Mouse (Mus musculus) lung, postnatal 0 days (tissue): ENCODE measurements at regions not wholly inside any gene's neighbourhood (a gene's known extent, or its start where the extent isn't known, plus 50 kb on each side); places are given as distances from the start of the nearest gene placed in this dataset.

Experiments
- ATAC-seq: fragments of 200-750 bp; cut with Nextera tagmentation; 2 replicates; pipeline ENCODE4 v1.8.0; 2017; ENCODE audit warnings: moderate library complexity
- DNase-seq: peaks from one replicate; pipeline ENCODE4 v3.0.0-alpha.2; 2016; ENCODE audit warnings: low spot score
- H3K27ac ChIP-seq: fragments of 300-500 bp; sonication (generic); 2 replicates; pipeline ENCODE4 v1.5.1; 2014; ENCODE audit warnings: antibody characterized with exemption, mild to moderate bottlenecking, low read length, mixed read lengths
- H3K27me3 ChIP-seq: fragments of 300-500 bp; sonication (generic); replicated peaks from 2 replicates; pipeline ENCODE4 v1.6.1; 2014; ENCODE audit warnings: low read length, mixed read lengths; ENCODE audit not compliant: insufficient read depth
- H3K36me3 ChIP-seq: fragments of 300-500 bp; sonication (generic); 2 replicates; pipeline ENCODE4 v1.6.1; 2014; ENCODE audit warnings: low read length, mixed read lengths; ENCODE audit not compliant: insufficient read depth
- H3K4me1 ChIP-seq: fragments of 300-500 bp; sonication (generic); 2 replicates; pipeline ENCODE4 v1.6.1; 2014; ENCODE audit warnings: antibody characterized with exemption, low read depth, low read length, mixed read lengths; ENCODE audit not compliant: insufficient read depth
- H3K4me2 ChIP-seq: fragments of 300-500 bp; sonication (generic); replicated peaks from 2 replicates; pipeline ENCODE4 v1.6.1; 2014; ENCODE audit warnings: low read depth, mild to moderate bottlenecking, low read length, moderate library complexity, mixed read lengths
- H3K4me3 ChIP-seq: fragments of 300-500 bp; sonication (generic); 2 replicates; pipeline ENCODE4 v1.5.1; 2014; ENCODE audit warnings: low read depth, low read length
- H3K9ac ChIP-seq: fragments of 300-500 bp; sonication (generic); replicated peaks from 2 replicates; pipeline ENCODE4 v1.6.1; 2014; ENCODE audit warnings: low read depth, mild to moderate bottlenecking
- H3K9me3 ChIP-seq: fragments of 300-500 bp; sonication (generic); 2 replicates; pipeline ENCODE4 v1.6.1; 2016; ENCODE audit warnings: low read length, mixed read lengths
- CTCF ChIP-seq: IDR thresholded peaks from 2 replicates; pipeline ENCODE4 v1.5.1; 2016; ENCODE audit warnings: antibody characterized with exemption, mild to moderate bottlenecking
- EP300 ChIP-seq: IDR thresholded peaks from 2 replicates; pipeline ENCODE4 v1.6.1; 2016; ENCODE audit warnings: antibody characterized with exemption, mild to moderate bottlenecking, control low read depth
- WGBS: fragments of 180-500 bp; shearing (Covaris S2); extraction: QIAGEN DNeasy Blood & Tissue Kit; methylation state at CpG from one replicate; pipeline ENCODE4 v1.1.7; 2014; 5-methylcytosine and 5-hydroxymethylcytosine counted together

DNA sequence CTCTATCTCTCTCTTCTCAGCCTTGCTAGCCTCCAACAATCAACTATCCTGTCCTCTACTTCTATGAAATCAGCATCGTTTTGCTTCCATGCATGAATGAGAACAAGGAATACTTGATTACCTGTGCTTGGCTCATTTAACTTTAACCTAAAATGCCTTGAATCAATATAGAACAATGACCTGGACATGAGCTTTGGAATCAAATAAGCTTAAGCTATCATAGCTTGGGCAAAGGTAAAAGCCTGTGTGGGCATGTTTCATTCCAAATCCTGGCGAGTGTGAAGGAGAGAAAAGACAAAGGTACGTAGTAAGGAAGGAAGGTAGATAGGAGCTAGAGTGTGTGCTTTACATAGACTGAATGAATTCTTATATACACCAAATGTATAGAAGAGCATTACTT lies 243.7 kb upstream of the Cpeb2 start:
- no peaks in the 10 kb centered on the region for H3K27me3 ChIP-seq
- no peaks in the 10 kb centered on the region for H3K4me1 ChIP-seq
- WGBS, result 80% methylated on average over 3 of the region's 3 CpGs
- no peak for ATAC-seq
- TF ChIP-seq EP300, result no peak
- TF ChIP-seq CTCF, result no peak
- H3K4me2 ChIP-seq, result no peak overlapping the region
- H3K9ac ChIP-seq, result no peak overlapping the region
- H3K27ac ChIP-seq, result no peak overlapping the region
- H3K36me3 ChIP-seq, result no peaks in the 10 kb centered on the region
- no peak for DNase-seq
- H3K9me3 ChIP-seq, result no peaks in the 10 kb centered on the region
- H3K4me3 ChIP-seq, result no peak overlapping the region

DNA sequence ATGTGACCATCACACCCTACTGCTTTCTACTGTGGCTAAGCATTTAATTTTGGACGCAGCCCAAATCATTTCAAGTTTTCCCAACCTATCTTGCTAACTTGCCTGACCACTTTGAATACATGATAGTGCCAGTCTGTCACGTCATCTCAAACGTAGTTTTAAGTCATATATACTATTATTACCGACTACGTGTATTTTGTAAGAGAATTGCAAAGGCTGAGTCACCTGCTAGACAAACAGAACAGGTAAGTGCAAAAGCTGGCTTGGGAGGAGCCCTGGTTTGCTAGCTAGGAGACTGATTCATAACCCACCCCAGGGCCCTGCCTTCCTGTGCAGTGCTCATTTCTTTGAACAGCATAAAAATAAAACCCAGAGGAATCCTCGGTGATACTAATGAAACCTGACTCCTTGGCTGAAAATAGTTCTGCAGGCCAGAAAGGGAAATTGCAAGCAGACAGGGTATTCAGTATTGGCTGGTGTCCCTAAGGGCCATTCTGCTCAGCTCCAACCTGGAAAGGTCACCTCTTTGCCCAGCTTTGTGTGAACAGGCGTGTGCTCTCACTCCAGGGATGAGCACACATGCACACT lies 208.9 kb upstream of the Cpeb2 start:
- ATAC-seq (peak; percentile 96), DNase-seq (peak; percentile 82)
- H3K4me3 ChIP-seq, result no peak overlapping the region
- H3K4me2 ChIP-seq, result no peak overlapping the region
- H3K4me1 ChIP-seq, result no peaks in the 10 kb centered on the region
- no peaks in the 10 kb centered on the region for H3K27me3 ChIP-seq
- WGBS, result 46% methylated on average over 7 of the region's 7 CpGs
- no peaks in the 10 kb centered on the region for H3K9me3 ChIP-seq
- H3K36me3 ChIP-seq, result no peaks in the 10 kb centered on the region
- H3K27ac ChIP-seq, result peak overlapping the region; percentile 20; the same call in 1 of the 2 replicates
- H3K9ac ChIP-seq, result no peak overlapping the region
- TF ChIP-seq CTCF (no peak), EP300 (peak; percentile 77)

DNA sequence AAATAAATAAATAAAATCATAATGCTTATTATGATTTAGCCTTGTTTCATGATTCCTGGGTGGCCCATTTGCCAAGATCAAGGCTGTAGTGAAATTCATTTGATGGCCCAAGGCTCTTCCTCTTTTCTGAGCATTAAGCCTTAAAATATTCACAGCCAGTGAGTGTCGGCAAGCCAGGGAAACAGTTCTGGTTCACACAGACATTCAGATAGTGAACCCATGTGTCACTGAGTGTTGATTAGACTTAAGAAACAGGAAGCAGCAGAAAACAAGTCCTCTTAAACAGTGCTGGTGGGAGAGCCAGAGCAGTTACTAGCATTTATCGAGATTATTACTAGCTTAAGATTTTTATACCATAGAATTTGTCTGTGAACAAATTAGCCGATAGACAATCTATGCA lies 201.7 kb upstream of the Cpeb2 start:
- H3K36me3 ChIP-seq, result no peaks in the 10 kb centered on the region
- H3K4me2 ChIP-seq, result no peak overlapping the region
- no peak overlapping the region for H3K9ac ChIP-seq
- TF ChIP-seq CTCF, result no peak
- no peak for TF ChIP-seq EP300
- H3K4me1 ChIP-seq, result no peaks in the 10 kb centered on the region
- DNase-seq, result no peak
- H3K27ac ChIP-seq, result no peak overlapping the region
- no peaks in the 10 kb centered on the region for H3K9me3 ChIP-seq
- no peak for ATAC-seq
- 78% methylated on average over 3 of the region's 3 CpGs for WGBS
- H3K4me3 ChIP-seq, result no peak overlapping the region
- H3K27me3 ChIP-seq, result no peaks in the 10 kb centered on the region

DNA sequence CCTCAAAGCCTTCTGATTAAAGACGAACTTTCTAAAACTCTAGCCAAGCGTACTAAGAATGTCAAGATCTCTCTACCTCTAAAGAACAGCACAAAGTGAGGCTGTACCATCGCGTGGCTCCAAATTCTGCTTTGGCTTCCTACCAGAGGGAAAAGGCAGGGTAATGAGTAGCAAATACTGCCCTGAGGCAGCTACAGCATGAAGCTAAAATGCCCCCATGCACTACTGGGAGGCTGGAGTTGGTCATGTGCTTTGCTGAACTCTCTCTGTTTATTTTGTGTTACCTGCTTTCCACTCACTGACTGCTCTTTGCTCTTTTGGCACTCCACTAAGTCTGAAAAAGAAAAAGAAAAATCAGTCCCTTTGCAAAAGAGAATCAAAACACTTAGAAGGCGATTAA lies 201.1 kb upstream of the Cpeb2 start:
- 46% methylated on average over 5 of the region's 5 CpGs for WGBS
- no peak overlapping the region for H3K4me3 ChIP-seq
- no peak overlapping the region for H3K9ac ChIP-seq
- TF ChIP-seq CTCF (no peak), EP300 (no peak)
- no peaks in the 10 kb centered on the region for H3K36me3 ChIP-seq
- ATAC-seq, result peak; percentile 48
- H3K27ac ChIP-seq, result peak overlapping the region; percentile 43
- H3K4me2 ChIP-seq, result no peak overlapping the region
- H3K9me3 ChIP-seq, result no peaks in the 10 kb centered on the region
- no peaks in the 10 kb centered on the region for H3K27me3 ChIP-seq
- no peaks in the 10 kb centered on the region for H3K4me1 ChIP-seq
- DNase-seq, result peak; percentile 32

DNA sequence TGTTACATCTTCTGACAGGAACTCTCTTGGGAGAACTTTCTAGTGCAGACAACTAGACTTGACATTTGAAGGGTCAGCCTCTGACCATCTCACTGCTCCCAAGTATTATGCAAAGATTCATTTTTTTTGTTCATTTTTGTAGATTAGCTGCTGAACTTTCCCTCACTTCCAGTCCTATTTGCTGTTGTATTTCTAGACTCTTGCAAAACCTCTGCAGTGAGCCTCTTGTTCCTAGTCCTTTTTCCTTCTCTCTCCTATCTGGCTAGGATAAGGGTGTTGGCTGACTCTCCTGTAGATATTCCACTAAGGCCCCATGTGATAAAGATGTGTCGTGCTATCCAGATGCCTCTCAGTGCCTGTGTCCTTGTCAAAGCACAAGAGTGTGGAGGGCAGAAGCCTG lies 198.5 kb upstream of the Cpeb2 start:
- no peak overlapping the region for H3K4me2 ChIP-seq
- H3K9ac ChIP-seq, result no peak overlapping the region
- H3K27ac ChIP-seq, result no peak overlapping the region
- H3K4me1 ChIP-seq, result no peaks in the 10 kb centered on the region
- no peaks in the 10 kb centered on the region for H3K27me3 ChIP-seq
- no peaks in the 10 kb centered on the region for H3K36me3 ChIP-seq
- no peak for TF ChIP-seq CTCF
- DNase-seq, result no peak
- no peak for ATAC-seq
- H3K4me3 ChIP-seq, result no peak overlapping the region
- no peaks in the 10 kb centered on the region for H3K9me3 ChIP-seq
- 74% methylated on average over 1 of the region's 1 CpGs for WGBS

DNA sequence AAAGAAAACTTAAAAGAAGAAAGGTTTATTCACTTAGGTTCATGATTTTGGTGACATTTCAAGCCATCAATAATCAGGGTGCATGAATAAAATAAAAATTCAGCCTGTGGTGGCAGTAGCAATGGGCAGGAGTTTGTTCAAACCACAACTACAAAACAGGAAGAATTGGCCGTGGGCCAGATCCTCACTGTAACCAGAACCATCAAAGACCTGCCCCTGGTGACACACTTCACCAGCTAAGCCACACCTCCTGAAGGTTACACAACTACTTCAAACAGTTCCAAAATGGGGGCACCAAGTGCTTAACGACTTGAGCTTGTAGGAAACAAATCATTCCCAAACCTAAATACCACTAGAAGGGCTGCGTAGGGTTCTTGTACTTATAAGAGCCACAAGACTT lies 195.4 kb upstream of the Cpeb2 start:
- Histone ChIP-seq H3K27me3 (no peaks in the 10 kb centered on the region), H3K9me3 (no peaks in the 10 kb centered on the region), H3K4me1 (no peaks in the 10 kb centered on the region), H3K9ac (no peak overlapping the region), H3K36me3 (no peaks in the 10 kb centered on the region), H3K27ac (no peak overlapping the region), H3K4me3 (no peak overlapping the region), H3K4me2 (no peak overlapping the region)
- TF ChIP-seq EP300 (no peak), CTCF (no peak)
- 45% methylated on average over 3 of the region's 3 CpGs for WGBS
- peak; percentile 30; the same call in 1 of the 2 replicates for ATAC-seq
- DNase-seq, result peak; percentile 38

DNA sequence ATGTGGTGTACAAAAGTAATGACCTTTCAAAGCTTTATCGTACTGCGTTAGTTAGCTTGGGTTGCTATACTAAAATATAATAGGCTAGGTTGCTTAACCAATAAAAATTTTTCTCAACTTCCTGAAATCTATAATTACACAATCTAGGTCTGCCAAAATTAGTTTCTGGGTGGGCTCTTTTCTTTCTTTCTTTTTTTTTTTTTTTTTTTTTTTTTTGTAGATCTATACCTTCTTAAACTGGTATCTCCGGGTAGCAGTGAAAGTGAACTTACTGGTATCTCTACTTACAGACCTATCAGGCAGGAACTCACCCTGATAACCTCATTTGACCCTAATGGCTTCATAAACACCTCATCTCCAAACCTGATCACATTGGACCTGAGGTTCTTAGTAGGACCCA lies 193.4 kb upstream of the Cpeb2 start:
- Histone ChIP-seq H3K9me3 (no peaks in the 10 kb centered on the region), H3K27ac (no peak overlapping the region), H3K9ac (no peak overlapping the region), H3K27me3 (no peaks in the 10 kb centered on the region), H3K4me1 (no peaks in the 10 kb centered on the region), H3K36me3 (no peaks in the 10 kb centered on the region), H3K4me3 (no peak overlapping the region), H3K4me2 (no peak overlapping the region)
- 83% methylated on average over 3 of the region's 3 CpGs for WGBS
- TF ChIP-seq EP300, result no peak
- TF ChIP-seq CTCF, result no peak
- ATAC-seq, result no peak
- no peak for DNase-seq
